Mouse (Mus musculus) left cerebral cortex, postnatal 36 days (tissue): ENCODE data around the gene Exosc5. TPM values are rescaled to one million over a fixed set of nuclear protein-coding genes. Genes with fewer than 3 reads are reported as not detected.

Experiments used
- DNase-seq, 2 experiments: peaks; one replicate each; pipeline ENCODE4 v3.0.0; 2021 to 2022; ENCODE audit warnings: low spot score in 2 of 2, mixed read lengths in 1 of 2
- intact Hi-C: fragments of 180-260 bp; cut with DNase I; formaldehyde crosslinking; loops from one replicate; pipeline ENCODE4 v1.15.1; 2025
- total RNA-seq, 2 experiments: library from RNA; stranded (reverse); gene quantifications; 2 replicates each; pipeline ENCODE4 v1.2.3; 2021

The Exosc5 gene
- total RNA-seq, 2 experiments from 2014 or later = 24.0 to 26.4 TPM

DNA sequence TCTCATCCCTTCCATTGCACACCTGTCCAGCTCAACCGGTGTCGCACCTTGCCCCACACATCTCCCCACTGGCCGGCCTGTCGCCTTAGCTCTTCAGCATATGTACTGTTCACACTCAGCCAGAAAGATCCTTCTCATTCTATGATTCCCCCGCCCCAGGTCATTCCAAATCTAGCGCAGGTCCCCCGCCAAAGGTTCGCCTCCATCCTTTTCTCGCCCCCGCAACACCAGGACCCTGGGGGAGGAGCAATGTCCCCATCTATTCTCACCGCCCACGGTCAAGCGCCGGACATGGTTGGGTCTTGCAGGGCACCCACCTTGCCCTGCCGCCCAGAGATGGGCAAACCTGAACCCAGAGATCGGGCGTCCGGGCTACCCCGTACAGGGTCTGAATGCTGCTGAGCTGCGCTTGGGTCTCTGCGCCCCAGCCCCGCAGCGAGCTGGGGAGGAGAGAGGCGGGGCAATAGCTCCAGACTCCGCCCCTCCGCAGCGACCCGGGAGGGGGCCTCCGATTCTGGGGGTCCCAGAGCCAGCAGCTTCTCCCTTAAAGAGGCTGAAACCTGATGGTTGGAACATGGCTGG lies 15.8 kb downstream of the Exosc5 start, which contains the start of gene Tmem91:
TSS of gene Tmem91 (minus strand) at position 448 of the 582 bp plus-strand sequence.
- DNase-seq = no peak
- intact Hi-C loops = no loop called here

DNA sequence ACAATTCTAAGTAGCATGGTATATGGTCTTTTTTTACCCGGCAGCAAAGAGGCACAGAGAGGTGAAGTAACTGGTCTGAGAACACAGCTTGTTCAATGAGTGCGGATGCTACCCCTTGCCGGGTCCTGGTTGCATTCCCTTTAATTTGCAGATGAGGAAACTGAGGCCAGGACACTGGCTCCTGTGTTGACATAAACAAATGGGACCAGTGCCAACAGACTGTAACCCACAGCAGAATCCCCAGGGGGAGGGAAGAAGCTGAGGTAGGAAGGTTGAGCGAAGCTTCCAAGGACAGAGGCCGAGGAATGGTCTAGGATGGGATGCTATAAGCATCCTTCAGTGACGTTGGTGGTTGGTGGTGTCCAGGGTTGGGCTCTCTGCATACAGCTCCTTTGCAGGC lies 16.4 kb downstream of the Exosc5 start:
- intact Hi-C loops = no loop called here
- DNase-seq = no peak

DNA sequence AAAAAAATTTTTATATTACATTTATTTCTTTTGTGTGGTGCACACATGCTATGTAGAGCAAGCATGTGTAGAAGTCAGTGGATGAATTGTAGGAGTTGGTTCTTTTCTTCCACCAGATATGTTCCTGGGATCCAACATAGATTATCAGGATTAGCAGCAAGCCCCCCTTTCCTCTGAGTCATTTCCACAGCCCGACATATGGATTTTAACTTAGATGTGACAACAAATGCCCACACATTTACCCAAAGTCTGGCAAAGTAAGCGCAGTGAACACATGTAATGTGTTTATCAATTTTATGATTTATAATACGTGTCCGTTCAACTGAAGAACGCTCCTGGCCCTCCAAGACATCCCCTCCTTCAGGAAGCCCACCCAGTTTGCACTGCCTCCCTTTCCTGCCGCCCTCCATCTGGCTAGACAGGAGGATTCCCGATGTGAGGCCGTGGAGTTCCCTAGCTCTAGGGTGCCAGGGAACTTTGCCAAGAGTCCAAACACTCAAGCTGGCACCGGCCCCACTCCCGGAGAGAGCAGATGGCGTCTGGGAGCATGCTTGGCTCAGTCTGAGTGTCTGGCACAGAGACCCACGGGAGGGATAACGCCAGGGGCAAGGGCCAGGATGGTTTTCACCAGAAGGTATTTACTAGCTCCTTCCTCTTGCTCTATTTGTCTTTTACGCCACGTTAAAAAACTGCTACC lies 17.3 kb downstream of the Exosc5 start:
- intact Hi-C loops = no loop called here

DNA sequence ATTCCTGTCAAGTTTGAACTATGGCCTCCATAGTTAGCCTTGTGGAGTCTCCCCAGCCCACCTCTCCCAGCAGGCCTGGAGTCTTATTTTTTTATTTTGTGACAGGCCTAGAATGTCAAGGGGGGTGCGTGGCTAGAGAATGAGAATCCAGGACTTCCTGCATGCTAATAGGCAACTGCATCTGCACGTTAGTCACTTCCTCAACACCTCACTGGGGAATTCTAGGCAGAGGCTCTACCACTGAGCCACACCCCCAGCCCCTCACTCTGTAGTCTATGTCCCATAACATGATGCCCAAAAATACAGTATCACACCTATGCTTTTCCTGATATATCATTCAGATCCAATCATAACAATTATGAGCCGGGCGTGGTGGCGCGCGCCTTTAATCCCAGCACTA lies 18.0 kb downstream of the Exosc5 start:
- no peak for DNase-seq
- intact Hi-C loops = no loop called here

More for the DNA sequence above, 17.3 kb downstream of the Exosc5 start:
- DNase-seq = peak; percentile 91

DNA sequence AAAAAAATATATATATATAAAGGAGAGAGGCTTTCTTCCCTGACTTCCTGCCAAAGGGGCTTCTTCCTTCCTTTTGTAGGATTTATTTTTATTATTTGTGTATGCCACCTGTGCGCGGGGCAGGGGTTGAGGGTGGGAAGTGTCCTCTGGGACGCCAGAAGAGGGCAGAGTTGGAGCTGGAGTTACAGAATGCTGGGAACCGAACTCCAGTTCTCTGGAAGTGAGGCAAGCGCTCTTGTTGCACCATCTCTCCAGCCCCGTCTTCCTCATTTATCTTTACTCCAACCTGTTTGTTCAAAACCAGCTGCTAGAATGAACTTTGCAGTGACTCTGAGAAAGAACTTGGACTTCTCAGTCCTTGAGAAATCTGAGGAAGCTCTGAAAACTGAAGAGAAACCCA lies 21.0 kb downstream of the Exosc5 start:
- no peak for DNase-seq
- intact Hi-C loops = loop anchor here (5.0 kb wide), 1 partner anchor 37 kb away; the partner anchor contains the start of gene Ccdc97

DNA sequence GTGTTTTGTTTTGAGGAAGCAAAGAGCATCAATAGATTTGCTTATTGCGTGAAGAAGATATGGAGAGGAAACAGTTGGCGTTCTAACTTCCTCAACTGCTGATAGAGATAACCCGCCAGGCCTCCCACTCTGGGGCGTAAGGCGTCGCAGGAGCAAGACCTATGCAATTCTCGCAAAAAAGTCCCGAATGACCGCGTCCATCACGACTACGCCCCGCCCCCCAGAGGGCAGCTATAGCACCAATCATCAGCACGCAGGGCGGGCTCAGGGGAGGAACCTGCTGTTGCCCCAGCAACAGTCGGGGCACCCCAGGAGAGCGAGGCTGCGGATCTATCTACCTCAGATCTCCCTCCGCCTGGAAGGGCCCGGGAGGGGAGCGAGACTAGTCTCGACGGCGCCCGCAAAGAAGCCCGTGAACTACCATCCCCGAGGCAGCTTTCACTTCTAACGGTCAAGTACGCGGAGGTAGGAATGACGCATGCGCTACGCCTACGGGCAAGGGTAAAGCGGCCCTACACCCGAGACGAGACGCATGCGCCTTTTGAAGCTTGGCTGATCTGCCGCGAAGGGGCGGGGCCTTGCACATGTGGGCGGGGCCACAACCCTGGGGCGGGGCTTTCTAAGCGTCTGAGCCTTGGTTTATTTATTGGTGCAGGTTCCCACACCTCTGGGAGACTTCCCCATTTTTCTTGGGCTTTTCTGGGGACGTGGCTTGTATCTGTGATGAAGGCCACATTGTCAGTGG lies 21.7 kb downstream of the Exosc5 start, which contains the start of gene B9d2:
TSS of gene B9d2 (plus strand) at position 267 of the 745 bp plus-strand sequence.
- intact Hi-C loops = loop anchor here (5.0 kb wide), 1 partner anchor 37 kb away; the partner anchor contains the start of gene Ccdc97
- peak; percentile 94 to 95 for DNase-seq

DNA sequence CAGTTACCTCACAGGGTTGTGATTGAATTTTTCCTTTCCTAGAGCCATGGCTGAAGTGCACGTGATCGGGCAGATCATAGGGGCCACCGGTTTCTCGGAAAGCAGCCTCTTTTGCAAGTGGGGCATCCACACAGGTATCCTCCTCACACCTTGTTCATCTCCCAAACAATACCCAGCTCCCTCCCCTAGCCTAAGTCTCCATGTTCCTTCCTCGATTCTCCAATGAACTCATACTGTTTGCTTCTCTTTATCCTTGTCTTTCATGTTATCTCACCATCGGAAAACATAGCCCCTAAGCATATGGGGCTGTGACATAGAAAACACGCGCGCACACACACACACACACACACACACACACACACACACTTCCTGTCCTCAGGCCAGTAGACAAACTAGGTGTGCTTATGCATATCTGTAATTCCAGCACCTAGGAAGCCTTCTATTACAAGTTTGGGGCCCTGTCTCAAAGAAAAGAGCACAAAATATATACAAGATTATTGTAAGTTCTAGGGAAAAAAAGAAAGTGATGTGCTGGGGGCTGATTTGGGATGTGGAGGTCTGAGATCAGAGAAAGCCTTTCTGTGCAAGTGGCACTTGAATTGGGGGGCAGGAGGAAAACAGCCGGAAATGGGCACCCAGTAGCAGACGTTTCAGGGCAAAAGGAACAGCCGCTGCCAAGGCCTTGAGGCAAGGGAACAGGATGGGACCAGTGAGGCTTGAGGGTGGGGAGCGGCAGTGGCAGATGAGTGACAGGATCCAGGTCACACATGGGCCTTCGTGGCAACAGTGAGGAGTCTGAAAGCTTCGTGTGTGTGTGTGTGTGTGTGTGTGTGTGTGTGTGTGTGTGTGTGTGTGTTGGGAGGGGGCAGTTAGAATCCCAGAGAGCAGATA lies 22.6 kb downstream of the Exosc5 start:
- intact Hi-C loops = loop anchor here (5.0 kb wide), 1 partner anchor 36 kb away; the partner anchor contains the start of gene Ccdc97

DNA sequence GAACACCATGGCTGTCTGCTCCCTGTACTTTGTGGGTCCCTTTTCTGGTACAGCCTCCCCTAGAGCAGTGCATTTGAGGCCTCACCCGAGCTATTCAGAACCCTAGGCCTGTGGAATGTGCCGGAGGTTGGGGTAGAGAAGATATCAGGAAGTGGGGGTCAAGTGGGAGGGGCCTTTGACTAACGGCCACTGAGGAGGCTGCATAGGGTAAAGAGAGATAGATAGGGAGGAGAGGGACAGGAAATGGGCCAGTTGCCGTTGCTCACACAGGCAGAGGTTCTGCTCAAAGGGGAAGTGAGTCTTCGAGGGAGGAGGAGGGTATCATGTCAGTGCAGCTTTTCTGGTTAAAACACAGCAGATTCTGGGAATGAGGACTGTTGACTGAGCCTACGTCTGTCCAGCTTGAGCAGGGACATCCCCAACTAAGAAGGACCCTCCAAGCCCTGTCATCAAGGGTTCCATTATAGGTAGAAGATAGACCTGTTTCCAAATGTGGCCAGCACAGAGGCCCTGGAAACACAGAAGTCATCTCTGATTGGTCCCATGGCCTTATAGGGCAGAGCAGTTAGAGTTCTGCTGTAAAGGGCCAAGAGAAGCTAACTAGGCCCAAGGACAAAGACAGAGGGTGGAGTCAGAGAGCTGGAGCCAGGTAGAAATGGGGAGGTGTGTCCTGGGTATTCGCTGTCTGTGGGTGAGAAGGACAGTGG lies 24.7 kb downstream of the Exosc5 start:
- DNase-seq = no peak
- intact Hi-C loops = loop anchor here (5.0 kb wide), 1 partner anchor 34 kb away; the partner anchor contains the start of gene Ccdc97

More for the DNA sequence above, 22.6 kb downstream of the Exosc5 start:
- no peak for DNase-seq

DNA sequence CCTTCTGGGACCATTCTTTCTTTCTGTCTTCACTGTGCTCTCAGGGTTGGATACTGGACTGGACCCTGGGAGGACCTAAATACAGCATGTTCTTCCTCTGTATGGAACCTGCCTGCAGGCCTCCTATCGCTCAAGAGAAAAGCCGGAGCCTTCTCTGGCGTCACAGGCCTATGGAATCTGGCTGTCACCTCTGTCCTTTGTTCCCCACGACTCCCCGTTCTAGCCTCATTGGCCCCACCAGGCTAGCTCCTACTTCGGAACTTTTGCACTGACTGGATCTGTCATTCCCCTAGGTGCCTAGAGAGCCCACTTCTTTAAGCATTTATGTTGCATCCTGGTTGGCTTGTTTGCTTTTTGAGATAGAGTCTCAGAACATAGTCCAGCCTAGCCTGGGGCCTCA lies 25.7 kb downstream of the Exosc5 start:
- no peak for DNase-seq
- intact Hi-C loops = loop anchor here (5.0 kb wide), 1 partner anchor 33 kb away; the partner anchor contains the start of gene Ccdc97

DNA sequence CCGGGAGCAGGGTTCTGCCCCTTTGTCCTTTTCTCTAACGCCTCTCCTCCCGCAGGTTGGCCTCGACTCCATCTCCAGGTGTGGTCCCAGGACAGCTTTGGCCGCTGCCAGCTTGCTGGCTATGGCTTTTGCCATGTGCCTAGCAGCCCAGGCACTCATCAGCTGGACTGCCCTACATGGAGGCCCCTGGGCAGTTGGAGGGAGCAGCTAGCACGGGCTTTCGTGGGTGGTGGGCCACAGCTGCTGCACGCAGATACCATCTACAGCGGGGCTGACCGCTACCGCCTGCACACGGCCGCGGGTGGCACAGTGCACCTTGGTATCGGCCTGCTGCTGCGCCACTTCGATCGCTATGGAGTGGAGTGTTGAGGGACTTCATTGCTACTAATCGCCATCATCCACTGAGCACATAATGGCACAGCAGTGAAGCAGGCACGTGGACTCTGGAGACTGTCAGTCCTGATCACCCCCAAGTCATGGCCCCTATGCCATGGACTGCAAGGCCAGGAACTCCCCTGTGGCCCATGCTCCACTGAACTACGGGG lies 27.0 kb downstream of the Exosc5 start:
- no peak for DNase-seq
- intact Hi-C loops = no loop called here

DNA sequence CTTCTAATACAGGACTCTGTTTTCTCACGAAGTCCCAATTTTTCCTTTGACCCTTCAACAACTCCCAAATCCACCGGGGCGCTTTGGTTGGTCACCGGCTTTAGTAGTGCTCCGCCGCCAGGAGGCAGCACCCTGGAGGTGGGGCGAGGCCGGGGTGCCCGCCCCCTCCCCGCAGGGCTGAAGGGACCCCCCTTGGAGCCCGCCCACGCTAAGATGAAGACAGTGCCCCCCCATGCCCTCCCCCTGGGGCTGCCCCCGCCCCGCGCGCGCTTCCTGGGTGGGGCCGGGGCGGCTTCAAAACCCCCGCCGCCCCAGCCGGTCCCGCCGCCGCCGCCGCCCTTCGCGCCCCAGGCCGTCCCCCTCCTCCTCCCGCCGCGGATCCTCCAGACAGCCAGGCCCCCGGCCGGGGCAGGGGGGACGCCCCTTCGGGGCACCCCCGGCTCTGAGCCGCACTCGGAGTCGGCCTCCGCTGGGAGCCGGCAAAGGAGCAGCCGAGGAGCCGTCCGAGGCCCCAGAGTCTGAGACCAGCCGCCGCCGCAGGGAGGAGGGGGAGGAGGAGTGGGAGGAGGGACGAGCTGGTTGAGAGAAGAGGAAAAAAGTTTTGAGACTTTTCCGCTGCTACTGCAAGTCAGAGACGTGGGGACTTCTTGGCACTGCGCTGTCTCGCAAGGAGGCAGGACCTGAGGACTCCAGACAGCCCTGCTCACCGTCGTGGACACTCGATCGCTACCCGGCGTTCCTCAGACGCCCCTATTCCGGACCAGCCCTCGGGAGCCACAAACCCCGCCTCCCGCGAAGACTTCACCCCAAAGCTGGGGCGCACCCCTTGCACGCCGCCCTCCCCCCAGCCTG lies 27.9 kb downstream of the Exosc5 start, which contains the start of gene Tgfb1:
TSS of gene Tgfb1 (plus strand) at position 323 of the 852 bp plus-strand sequence.
- peak in 1 of 2 experiments; percentile 50 for DNase-seq
- intact Hi-C loops = no loop called here

DNA sequence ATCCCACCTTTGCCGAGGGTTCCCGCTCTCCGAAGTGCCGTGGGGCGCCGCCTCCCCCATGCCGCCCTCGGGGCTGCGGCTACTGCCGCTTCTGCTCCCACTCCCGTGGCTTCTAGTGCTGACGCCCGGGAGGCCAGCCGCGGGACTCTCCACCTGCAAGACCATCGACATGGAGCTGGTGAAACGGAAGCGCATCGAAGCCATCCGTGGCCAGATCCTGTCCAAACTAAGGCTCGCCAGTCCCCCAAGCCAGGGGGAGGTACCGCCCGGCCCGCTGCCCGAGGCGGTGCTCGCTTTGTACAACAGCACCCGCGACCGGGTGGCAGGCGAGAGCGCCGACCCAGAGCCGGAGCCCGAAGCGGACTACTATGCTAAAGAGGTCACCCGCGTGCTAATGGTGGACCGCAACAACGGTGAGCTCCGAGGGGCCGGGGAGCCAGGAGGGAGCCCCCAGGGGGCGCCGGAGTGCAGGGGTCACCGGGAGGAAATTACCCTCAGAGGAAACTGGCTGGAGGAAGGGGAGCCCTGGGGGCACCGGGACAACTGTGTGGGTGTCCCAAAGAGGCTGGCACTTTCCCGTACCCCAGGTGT lies 28.9 kb downstream of the Exosc5 start:
- no peak for DNase-seq
- intact Hi-C loops = no loop called here

DNA sequence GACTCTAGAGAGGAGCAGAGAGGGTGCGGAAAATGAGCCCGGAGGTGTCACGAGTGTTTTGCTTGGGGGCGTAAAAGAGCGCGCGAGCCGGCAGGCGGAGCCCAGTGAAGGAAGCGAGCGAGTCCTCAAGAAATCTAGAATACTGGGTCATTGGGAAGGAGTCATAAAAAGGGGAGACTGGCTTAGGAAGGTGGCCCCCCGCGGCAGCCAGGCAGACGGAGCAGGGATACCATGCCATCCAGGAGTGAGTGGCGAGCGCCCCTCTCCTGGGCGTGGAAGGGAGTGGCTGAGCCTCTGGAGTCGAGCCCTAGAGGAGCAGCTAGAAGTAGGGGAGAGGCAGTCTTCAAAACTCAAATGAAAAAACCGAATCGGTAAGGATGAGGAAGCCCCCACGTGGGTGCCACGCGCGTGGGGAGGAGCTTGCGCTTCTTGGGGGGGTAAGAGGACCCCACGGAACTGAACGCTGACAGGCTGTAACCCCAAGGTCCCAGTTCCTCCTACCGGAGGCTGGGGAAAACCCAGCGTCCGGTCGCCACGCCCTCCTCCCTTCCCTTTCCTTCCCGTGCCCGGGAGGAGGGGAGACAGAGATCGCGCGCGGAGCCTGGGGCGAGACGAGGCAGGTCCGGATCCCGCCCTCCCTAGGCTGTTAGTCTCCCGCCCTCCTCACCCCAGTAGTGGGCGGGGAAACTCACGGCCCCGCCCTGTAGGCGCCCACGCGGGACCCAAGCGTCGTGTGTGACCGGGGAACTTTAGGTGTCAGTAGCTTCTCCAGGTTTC lies 30.0 kb downstream of the Exosc5 start:
- intact Hi-C loops = no loop called here
- DNase-seq = no peak

DNA sequence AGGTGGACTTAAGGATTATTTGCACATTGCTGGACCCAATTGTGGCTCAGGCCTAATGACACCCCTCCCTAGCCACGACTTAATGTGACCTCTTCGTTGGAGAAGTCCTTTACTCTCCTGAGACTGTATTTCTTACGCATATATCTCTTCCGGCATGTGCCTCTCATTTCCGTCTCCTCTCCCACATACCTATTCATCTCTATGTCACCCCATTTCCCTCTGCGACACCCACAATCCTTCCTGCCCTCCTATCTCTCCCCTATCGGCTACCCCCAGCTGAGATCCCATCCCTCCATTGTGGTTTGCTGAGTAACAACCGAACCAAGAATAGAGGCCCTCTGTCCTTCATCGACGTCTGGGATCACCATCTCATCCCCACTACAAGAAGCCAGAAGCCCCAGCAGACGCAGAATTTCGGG lies 30.6 kb downstream of the Exosc5 start:
- DNase-seq = no peak
- intact Hi-C loops = no loop called here

DNA sequence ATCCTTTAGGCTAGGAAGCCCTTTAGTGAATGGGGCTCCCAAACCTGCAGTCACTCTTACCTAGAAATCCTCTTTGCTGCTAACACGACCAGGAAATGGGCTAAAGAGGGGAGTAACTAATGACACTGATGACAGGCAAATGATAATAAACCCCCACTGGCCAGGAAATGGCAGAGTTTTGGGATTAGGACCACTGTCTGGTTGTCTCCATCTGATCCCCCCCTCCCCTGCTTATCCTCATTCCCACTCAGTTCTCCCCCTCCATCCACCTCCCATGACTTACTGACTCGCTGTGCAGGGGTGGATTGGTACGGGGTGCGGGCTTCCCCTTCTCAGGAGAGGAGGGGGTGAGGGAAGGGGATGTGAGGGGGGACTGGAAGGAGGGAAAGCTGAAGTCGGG lies 31.1 kb downstream of the Exosc5 start:
- DNase-seq = no peak
- intact Hi-C loops = no loop called here

DNA sequence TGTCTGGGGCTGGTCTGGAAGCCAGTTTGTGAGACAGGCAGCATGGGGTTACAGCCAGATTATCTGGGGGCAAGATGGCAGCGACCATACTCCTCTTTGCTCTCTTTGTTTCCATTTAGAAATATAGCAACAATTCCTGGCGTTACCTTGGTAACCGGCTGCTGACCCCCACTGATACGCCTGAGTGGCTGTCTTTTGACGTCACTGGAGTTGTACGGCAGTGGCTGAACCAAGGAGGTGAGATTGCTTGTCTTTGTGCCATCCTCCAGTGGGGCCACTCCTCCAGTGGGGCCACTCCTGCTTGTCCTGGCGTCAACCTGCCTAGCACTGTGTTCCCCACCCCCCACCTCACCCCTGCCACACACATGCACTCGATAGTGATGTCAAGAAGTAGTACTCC lies 35.1 kb downstream of the Exosc5 start:
- intact Hi-C loops = no loop called here
- no peak for DNase-seq
